Mouse (Mus musculus): Measurements from ENCODE around the gene Hdac9.
A peak's percentile ranks its signal among the peaks of the same experiment; 100 is the strongest.

Gene Hdac9

DNA sequence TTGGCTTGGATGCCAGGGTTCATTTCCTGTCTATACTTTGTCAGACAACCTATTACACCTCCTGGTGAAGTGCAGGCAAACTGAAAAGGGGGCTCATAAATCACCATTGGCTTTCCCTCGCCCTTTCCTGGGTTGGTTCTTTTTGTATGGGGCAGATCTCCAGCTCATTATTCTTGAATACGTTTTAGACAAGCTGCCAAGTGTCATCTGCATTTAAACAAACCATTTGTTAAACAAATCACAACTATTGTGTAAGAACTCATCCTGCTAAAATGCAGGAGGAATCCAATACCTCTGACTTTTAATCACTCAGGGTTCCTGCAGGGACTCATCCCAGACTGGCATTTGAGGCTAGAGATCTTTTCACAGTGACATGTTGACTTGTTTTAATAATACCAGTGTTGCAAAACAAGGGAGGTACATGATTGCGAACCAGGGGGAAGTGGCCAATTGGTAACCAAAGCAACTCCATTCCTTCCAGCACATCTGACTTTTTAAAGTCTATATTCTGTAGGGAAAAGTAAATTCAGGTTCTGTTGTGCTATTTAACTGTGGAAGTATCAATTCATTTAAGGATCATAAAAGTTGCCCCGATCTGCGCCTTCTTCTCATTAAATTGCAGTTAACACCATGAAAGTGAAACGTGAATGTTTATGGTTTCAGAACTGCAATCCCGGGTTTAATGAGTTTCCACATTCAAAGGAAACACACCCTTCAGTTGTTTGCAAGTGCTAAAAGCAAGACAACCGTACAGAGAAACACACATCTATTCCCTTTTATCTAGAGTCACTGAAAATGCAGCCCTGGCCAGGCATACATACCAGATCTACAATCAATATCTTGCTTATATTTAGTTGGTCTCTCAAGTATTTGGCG lies 696.6 kb downstream of the Hdac9 start:
- DNase-seq (ENCODE audit: low spot score): peak; percentile 70

GRCm38 (mm10) chr12:34218561-34218960 lies 698.3 kb downstream of the Hdac9 start:
- no peak for DNase-seq (ENCODE audit: low spot score)

DNA sequence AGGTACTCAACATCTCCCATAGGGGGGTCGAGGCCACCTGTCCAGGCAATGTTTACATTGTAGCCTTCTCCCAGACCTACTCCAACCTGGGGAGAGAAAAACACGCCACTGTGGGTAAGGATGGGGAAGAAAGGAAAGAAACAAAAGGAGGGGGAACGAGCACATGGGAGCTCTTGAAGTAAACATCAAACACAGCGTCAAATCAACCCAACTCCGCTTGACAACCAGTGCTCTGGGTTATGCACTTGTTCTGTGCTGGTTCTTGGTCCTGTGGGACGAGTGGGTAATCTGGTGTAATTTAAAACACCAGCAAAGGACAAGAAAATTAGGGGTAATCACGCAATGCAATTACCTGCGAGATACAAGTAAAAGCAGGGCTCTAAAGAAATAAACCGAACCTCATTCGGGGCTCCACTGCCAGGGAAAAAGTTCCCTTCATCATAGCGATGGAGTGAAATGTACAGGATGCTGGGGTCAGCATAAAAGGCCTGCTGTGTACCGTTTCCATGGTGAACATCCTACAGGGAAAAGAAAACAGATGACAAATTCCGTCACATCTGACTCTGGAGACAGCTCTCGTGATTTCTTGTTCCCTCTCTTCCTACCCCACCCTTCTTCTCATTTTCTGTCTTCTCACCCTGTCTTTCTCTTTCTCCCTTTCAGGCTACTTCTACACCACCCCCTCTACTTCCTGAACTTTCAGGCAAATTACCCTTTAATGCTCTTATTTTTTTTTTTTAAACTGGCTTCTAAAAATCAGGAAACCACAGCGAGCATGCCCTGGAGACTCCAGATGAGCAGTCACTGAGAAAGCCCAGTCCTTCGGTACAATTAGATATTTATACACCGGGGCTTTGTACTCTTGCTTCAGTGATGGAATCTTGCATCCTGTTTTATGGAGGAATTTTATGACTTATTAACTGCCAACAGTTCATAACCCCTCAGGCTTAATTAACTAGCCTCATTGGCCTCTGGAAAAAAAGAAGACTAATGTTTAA lies 701.6 kb downstream of the Hdac9 start:
- peak; percentile 75 for DNase-seq (ENCODE audit: low spot score)

DNA sequence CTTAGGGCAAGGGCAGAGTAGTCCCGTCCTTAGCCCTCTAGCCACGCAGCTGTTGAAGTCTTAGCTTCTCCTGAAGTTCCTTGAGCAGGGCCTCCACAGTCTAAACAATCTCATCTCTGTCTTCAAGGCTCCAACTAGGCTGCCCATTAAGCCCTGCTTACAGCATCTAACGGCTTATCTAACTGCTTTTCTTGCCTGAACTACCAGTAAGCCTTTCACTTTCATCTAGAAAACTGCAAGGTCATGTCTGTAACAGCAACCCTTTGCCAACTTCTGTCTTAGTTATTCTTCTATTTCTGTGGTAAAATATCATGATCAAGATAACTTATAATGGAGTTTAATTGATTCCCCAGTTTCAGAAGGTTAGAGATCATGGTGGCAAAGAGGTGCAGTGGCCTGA lies 704.7 kb downstream of the Hdac9 start:
- DNase-seq (ENCODE audit: low spot score): no peak

DNA sequence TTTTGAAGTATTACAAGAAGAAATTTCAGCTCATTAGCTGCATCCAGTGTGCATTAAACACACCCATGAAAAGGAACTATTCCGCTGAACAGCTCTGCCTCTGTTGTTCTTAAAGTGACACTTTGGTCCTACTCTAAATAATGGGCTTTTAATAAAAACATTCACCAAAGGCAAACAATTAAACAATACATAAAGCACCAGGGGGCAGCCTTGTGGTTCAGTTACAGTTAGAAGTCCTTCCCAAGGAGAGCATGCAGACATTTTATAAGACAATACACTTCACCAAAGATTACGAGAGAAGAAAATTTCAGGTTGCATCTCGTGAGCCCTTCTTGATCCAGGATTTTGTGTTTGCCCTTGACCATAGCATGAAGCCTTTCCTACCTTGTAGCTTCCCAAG lies 715.4 kb downstream of the Hdac9 start:
- DNase-seq (ENCODE audit: low spot score): peak; percentile 53

DNA sequence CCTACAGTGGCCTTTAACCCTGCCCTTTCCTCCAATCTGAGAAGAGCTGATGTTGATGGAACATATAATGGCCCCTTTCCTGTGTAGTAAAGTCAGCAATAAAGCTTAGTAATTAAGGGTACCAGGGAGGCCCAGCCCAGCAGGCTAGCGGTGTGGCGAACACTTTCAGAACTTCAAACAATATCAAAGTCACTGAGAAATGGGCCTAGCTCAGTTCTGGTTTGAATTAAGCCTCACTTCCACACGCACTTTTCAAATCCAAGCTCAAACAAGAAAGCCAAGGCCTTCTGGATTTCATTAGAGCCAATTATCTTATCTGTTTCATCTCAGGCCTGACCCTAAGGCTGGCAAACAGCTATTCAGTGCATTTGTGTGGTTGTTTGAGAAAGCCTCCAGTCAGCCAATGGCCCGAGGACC lies 716.9 kb downstream of the Hdac9 start:
- DNase-seq (ENCODE audit: low spot score): peak; percentile 87

GRCm38 (mm10) chr12:34195155-34195828 lies 721.6 kb downstream of the Hdac9 start:
- DNase-seq (ENCODE audit: low spot score): no peak

GRCm38 (mm10) chr12:34194116-34194515 lies 722.8 kb downstream of the Hdac9 start:
- DNase-seq (ENCODE audit: low spot score): no peak

- no peak for DNase-seq (ENCODE audit: low spot score)
Observed at GRCm38 (mm10) chr12:34191246-34191645, 725.6 kb downstream of the Hdac9 start.

DNA sequence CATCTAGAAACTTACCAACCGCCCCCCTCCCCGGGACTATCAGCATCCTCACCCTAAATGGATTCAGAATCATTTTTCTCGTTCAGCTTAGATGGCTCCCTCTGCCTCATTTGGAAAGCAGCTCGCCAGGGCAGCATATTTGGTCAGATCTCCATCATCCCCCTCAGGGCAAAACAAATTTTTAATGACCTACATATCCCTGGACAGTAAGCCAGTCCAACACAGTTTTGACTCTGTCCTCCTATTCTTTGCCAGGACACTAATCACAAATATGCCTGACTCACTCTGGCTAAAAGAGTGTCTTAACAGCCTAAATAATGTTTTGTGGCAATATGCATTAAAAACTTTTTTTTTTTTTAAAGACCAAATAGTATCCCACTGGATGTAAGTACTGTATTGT lies 738.0 kb downstream of the Hdac9 start:
- DNase-seq (ENCODE audit: low spot score): no peak

DNA sequence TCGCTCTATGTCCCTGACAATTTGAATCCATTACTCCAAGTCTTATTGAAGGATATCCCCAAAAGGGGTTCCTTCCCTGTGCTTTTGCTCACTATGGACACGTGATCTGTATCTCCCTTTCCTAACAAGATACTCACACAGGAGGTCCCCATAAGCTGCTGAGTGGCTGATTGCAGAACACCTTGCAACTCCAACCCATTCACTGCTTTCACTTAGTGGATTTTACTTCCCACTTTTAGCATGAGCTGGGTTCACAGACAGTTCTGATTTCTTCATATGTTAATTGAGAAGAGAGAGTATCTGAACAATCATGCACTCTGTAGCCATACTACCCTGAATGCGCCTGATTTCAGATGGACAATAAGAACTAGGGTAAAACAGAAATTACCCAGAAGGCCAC lies 740.1 kb downstream of the Hdac9 start:
- no peak for DNase-seq (ENCODE audit: low spot score)

GRCm38 (mm10) chr12:34173036-34173435 lies 743.9 kb downstream of the Hdac9 start:
- DNase-seq (ENCODE audit: low spot score): no peak

DNA sequence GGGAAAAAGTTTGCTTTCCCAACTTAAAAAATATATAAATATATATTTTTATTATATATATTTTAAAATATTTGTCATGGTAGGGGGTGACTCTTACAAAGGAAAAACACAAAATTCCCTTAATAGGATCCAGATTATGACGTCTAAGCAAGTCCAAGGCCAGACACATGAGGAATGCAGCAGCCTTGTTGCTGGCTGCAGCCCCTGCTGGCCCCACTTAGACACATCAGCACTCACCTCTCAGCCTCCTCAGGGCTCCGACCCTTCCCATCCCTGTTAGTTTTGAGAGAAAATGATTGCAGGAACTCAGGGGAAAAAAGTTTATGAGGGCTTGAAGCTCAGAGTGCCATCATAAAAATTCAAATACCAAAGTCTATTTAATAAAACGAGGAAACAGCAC lies 746.3 kb downstream of the Hdac9 start:
- DNase-seq (ENCODE audit: low spot score): peak; percentile 50

DNA sequence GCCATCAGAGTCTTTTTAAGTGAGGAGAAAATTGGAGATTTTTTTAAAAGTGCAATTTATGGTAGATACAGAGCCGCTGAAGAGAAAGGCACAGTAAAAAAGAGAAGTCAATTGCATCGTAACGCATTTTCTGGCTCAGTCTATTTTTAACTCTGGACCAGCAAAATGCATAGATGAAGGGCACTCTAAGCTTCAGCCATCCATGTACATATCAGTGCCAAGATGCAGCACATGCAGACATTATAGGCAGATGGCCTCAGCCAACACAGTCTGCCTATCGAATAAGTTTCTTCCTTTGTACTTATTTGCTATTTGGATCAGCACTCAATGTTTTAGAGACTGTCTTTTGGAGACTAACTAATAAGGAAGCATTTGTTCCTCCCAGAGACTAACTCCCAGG lies 751.2 kb downstream of the Hdac9 start:
- DNase-seq (ENCODE audit: low spot score): no peak

DNA sequence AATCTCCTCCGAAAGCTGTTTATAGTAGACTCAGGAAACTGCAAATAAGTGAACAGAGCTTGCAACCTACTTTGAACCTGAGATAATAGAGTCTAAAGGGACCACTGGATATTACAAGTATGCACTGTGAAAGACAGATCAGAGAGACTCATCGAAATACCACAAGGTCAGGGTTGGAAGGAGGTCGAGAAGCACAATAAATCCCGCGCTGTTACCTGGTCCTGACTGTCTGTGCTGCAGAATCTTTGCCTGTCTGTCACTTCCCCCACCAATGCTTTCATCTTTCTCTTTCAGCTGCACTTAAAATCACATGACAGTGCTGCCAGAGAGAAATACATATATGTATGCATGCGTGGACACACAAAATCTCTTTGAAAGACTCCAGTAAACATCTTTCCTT lies 760.6 kb downstream of the Hdac9 start:
- no peak for DNase-seq (ENCODE audit: low spot score)

GRCm38 (mm10) chr12:34155740-34156139 lies 761.2 kb downstream of the Hdac9 start:
- DNase-seq (ENCODE audit: low spot score): peak; percentile 36

DNA sequence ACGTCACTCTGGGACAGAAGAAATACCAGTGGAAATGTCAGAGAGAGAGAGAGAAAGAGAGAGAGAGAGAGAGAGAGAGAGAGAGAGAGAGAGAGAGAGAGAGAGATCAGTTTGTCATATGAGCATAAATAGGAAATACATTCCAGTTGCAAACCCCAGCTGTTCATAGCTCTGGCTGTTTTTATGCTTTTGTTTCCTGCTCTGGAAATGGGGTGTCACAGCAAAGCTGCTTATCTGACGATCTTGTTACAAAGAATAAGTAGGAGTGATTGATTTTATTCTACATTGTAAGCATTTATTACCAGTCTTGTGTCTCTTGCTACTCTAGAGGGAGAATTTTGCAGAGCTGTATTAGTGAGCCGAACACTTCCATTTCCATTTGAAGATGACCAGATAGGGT lies 762.1 kb downstream of the Hdac9 start:
- DNase-seq (ENCODE audit: low spot score): no peak

DNA sequence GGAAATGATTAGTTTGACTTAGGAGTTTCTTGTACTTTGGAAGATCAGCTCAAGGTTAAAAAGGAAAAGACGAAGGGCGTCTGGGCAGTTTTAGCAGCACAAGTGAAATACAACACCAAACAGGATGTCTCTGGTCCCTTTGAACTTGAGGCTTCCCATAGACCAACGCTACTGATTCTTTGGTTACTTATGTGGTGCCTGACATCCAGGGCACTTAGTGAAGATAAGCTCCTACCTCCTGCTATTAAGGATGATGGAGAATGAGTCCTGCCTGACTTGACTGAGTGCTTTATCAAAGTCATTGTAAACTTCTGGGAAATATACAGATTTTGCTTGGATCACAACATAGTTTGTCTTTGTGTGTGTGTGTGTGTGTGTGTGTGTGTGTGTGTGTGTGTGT lies 765.6 kb downstream of the Hdac9 start:
- peak; percentile 53 for DNase-seq (ENCODE audit: low spot score)

DNA sequence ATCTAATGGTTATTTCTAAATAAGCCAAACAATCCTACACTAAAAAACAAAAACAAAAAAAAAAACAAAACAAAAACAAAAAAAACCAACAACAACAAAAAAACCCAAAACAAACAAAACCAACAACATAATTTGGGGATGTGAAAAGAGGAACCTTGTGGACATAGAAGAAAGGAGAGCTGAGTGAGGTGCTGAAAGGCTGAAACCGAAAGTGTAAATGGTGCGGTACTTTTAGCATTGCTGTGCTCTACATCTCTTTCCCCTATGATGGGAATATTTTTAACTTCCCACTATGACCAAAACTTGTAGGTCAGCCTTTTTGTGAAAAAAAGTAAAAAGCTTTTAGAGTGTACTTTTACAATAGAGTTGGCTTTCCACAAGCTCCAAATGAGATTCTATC lies 774.2 kb downstream of the Hdac9 start:
- no peak for DNase-seq (ENCODE audit: low spot score)

DNA sequence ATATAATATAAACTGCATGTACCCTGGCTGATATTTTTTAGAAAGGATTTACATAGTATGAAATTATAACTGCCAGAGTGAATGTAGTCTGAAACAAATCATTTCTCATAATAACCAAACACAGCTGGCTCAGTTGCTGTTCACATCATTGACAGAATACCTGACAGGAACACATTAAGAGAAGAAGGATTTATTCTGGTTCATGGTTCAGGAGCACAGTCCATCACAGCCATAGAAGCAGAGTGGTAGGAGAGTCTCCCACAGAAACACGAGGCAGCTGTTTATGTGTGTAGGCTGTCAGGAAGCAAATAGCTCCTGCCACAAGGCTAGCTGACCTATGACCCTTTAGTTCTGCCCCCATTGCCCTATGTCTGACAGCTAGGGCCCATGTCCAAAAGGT lies 803.6 kb downstream of the Hdac9 start:
- peak; percentile 20 for DNase-seq (ENCODE audit: low spot score)

- no peak for DNase-seq (ENCODE audit: low spot score)
Observed at GRCm38 (mm10) chr12:34092953-34093352, 823.9 kb downstream of the Hdac9 start.

DNA sequence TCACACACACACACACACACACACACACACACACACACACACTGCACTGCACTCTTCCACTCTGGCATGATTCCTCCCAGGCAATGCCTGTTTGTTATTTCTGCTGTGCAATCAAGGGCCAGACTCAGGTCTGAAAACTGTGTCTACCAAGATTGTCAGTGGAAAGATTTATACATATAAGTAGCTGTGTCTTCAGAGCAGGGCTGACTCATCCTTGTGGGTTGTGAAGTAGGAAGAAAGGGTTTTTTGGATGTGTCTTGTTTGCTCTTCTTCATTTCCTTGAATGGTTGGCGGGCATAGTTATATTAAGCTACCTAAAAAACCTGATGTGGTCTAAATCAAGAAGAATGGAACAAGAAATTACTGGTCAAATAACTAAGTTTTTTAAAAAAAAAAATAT lies 825.0 kb downstream of the Hdac9 start:
- DNase-seq (ENCODE audit: low spot score): no peak
